Mouse (Mus musculus) small intestine, adult 2 months (tissue): ENCODE measurements at regions not wholly inside any gene's neighbourhood (a gene's known extent, or its start where the extent isn't known, plus 50 kb on each side); places are given as distances from the start of the nearest gene placed in this dataset.

Experiments used
- CTCF ChIP-seq: fragments of 200-500 bp; IDR thresholded peaks from 2 replicates; pipeline ENCODE4 v1.5.1; 2012; ENCODE audit warnings: low read depth, mild to moderate bottlenecking, control low read depth, inconsistent platforms, low read length, moderate library complexity, mixed read lengths; ENCODE audit not compliant: insufficient replicate concordance, insufficient read length; ENCODE audit errors: extremely low read depth
- POLR2A ChIP-seq: fragments of 200-500 bp; IDR thresholded peaks from 2 replicates; pipeline ENCODE4 v1.6.1; 2012; ENCODE audit warnings: low read depth, mild to moderate bottlenecking, control low read depth, inconsistent platforms, low read length, moderate library complexity

DNA sequence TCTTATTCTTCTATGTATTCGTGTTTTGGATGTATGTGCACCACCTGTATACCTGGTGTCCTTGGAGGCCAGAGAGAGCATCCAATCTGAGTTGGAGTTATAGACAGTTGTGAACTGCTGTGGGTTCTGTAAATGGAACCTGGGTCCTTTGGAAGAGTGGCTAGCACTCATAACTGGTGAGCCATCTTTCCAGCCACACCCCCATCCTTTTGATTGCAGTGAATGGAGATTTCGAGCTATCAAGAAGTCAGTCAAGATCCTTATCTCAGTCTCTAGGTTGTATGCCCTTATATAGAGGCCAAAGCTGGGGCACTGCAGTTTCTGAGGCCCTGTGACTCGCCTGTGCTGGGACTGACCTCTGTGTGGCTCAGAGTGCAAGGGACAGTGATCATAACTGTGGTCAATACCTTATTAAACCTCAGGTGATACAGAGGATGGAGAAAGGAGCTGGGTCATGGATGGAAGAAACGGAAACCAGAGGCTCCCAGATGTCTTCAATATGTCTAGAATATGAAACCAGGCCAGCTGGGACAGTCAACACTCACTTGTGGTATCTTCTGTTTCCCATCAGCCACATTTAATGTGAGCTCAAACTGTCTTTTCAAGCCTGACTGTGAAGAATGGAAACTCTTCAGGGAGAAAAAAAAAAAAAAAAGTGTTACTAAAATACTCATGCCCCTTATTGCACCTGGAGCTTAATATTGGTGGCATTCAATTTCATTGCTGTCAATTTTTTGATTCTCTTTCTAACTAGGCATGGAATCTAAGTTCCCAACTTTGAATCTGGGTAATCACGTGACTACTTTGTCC is 86.2 kb upstream of the Cpm start:
- no peak for TF ChIP-seq CTCF
- TF ChIP-seq POLR2A: no peak
